Mouse (Mus musculus) limb, embryonic 13.5 days (tissue): ENCODE results near the gene Dip2a. TPM values are rescaled to one million over a fixed set of nuclear protein-coding genes. Genes with fewer than 3 reads are reported as not detected.

Source experiments
- ATAC-seq: fragments of 200-750 bp; cut with Nextera tagmentation; 2 replicates; pipeline ENCODE4 v1.8.0; 2017; ENCODE audit warnings: low read depth, moderate number of reproducible peaks, moderate TSS enrichment; ENCODE audit not compliant: low FRiP score
- H3K27ac ChIP-seq: fragments of 300-500 bp; sonication (generic); 2 replicates; pipeline ENCODE4 v1.5.1; 2015; ENCODE audit warnings: inconsistent platforms, mild to moderate bottlenecking, moderate library complexity
- H3K27me3 ChIP-seq: fragments of 300-500 bp; sonication (generic); 2 replicates; pipeline ENCODE4 v1.6.1; 2015; ENCODE audit warnings: mild to moderate bottlenecking, inconsistent platforms
- H3K36me3 ChIP-seq: fragments of 300-500 bp; sonication (generic); 2 replicates; pipeline ENCODE4 v1.6.1; 2015; ENCODE audit warnings: inconsistent platforms, mild to moderate bottlenecking, moderate library complexity
- H3K4me1 ChIP-seq: fragments of 300-500 bp; sonication (generic); 2 replicates; pipeline ENCODE4 v1.6.1; 2015; ENCODE audit warnings: inconsistent platforms
- H3K4me2 ChIP-seq: fragments of 300-500 bp; sonication (generic); replicated peaks from 2 replicates; pipeline ENCODE4 v1.6.1; 2015; ENCODE audit warnings: inconsistent platforms, mild to moderate bottlenecking, moderate library complexity
- H3K4me3 ChIP-seq: fragments of 300-500 bp; sonication (generic); 2 replicates; pipeline ENCODE4 v1.5.1; 2015; ENCODE audit warnings: moderate library complexity, mild to moderate bottlenecking, inconsistent platforms
- H3K9ac ChIP-seq: fragments of 300-500 bp; sonication (generic); 2 replicates; pipeline ENCODE4 v1.6.1; 2015; ENCODE audit warnings: mild to moderate bottlenecking, inconsistent platforms
- H3K9me3 ChIP-seq: fragments of 300-500 bp; sonication (generic); 2 replicates; pipeline ENCODE4 v1.6.1; 2016; ENCODE audit warnings: inconsistent platforms
- WGBS: fragments of 180-500 bp; shearing (Covaris S2); methylation state at CpG from one replicate; pipeline ENCODE4 v1.1.7; 2015; 5-methylcytosine and 5-hydroxymethylcytosine counted together
- polyA plus RNA-seq: library from polyadenylated mRNA; unstranded; fragments of >200 nt; fragmentation: Nextera tagmentation; extraction: Ambion mirVana; gene quantifications from 2 replicates; pipeline ENCODE4 v1.2.1, GENCODE M21; 2015

The Dip2a gene
- polyA plus RNA-seq: 11.9 and 14.4 TPM in 2 replicates

GRCm38 (mm10) chr10:76344711-76345539, at the start of gene Dip2a:
Gene Dip2a, minus strand, starts transcription at chr10:76345291.
- H3K9me3 ChIP-seq: no peaks in the 10 kb centered on the region
- peak; percentile 94 for ATAC-seq
- H3K36me3 ChIP-seq: peaks cover 12% of the 10 kb centered on the region
- peaks cover 26% of the 10 kb centered on the region for H3K4me1 ChIP-seq
- WGBS: under 1% methylated on average over 92 of the region's 94 CpGs
- peak within 1 kb of the TSS; percentile 76 for H3K4me3 ChIP-seq
- H3K9ac ChIP-seq: peak within 1 kb of the TSS; percentile 87
- peak within 1 kb of the TSS; percentile 80 for H3K4me2 ChIP-seq
- no peaks in the 10 kb centered on the region for H3K27me3 ChIP-seq
- peak within 1 kb of the TSS; percentile 86 for H3K27ac ChIP-seq

GRCm38 (mm10) chr10:76392596-76392995, 47.5 kb upstream of the Dip2a start:
- 89% methylated on average over 12 of the region's 12 CpGs for WGBS
- Histone ChIP-seq H3K9ac (no peak overlapping the region), H3K4me1 (no peaks in the 10 kb centered on the region), H3K27ac (no peak overlapping the region), H3K36me3 (peaks cover 69% of the 10 kb centered on the region), H3K4me2 (no peak overlapping the region), H3K27me3 (no peaks in the 10 kb centered on the region), H3K9me3 (no peaks in the 10 kb centered on the region), H3K4me3 (no peak overlapping the region)
- ATAC-seq: no peak

GRCm38 (mm10) chr10:76391786-76392185, 46.7 kb upstream of the Dip2a start:
- Histone ChIP-seq H3K4me1 (no peaks in the 10 kb centered on the region), H3K36me3 (peaks cover 67% of the 10 kb centered on the region), H3K9me3 (no peaks in the 10 kb centered on the region), H3K27ac (no peak overlapping the region), H3K4me2 (no peak overlapping the region), H3K4me3 (no peak overlapping the region), H3K9ac (no peak overlapping the region), H3K27me3 (no peaks in the 10 kb centered on the region)
- ATAC-seq: no peak
- WGBS: 75% methylated on average over 9 of the region's 9 CpGs

GRCm38 (mm10) chr10:76391166-76391565, 46.1 kb upstream of the Dip2a start:
- Histone ChIP-seq H3K27me3 (no peaks in the 10 kb centered on the region), H3K9me3 (no peaks in the 10 kb centered on the region), H3K27ac (no peak overlapping the region), H3K9ac (no peak overlapping the region), H3K4me2 (no peak overlapping the region), H3K36me3 (peaks cover 68% of the 10 kb centered on the region), H3K4me1 (no peaks in the 10 kb centered on the region), H3K4me3 (no peak overlapping the region)
- WGBS: 96% methylated on average over 9 of the region's 9 CpGs
- no peak for ATAC-seq

- Histone ChIP-seq H3K36me3 (peaks cover 81% of the 10 kb centered on the region), H3K27me3 (no peaks in the 10 kb centered on the region), H3K4me1 (no peaks in the 10 kb centered on the region), H3K9me3 (no peaks in the 10 kb centered on the region), H3K9ac (no peak overlapping the region), H3K4me2 (no peak overlapping the region), H3K4me3 (no peak overlapping the region), H3K27ac (no peak overlapping the region)
- 94% methylated on average over 18 of the region's 18 CpGs for WGBS
- ATAC-seq: no peak
Observed at GRCm38 (mm10) chr10:76374981-76375380, 29.9 kb upstream of the Dip2a start.

- H3K4me1 ChIP-seq: no peaks in the 10 kb centered on the region
- no peak overlapping the region for H3K4me2 ChIP-seq
- H3K9me3 ChIP-seq: no peaks in the 10 kb centered on the region
- H3K27me3 ChIP-seq: no peaks in the 10 kb centered on the region
- no peak overlapping the region for H3K4me3 ChIP-seq
- no peak overlapping the region for H3K9ac ChIP-seq
- no peak for ATAC-seq
- no peak overlapping the region for H3K27ac ChIP-seq
- 68% methylated on average over 3 of the region's 3 CpGs for WGBS
- peaks cover 80% of the 10 kb centered on the region for H3K36me3 ChIP-seq
Observed at GRCm38 (mm10) chr10:76371736-76372135, 26.6 kb upstream of the Dip2a start.

- Histone ChIP-seq H3K36me3 (peaks cover 75% of the 10 kb centered on the region), H3K4me1 (no peaks in the 10 kb centered on the region), H3K9ac (no peak overlapping the region), H3K27ac (no peak overlapping the region), H3K9me3 (no peaks in the 10 kb centered on the region), H3K4me2 (no peak overlapping the region), H3K27me3 (no peaks in the 10 kb centered on the region), H3K4me3 (no peak overlapping the region)
- ATAC-seq: no peak
- WGBS: 90% methylated on average over 13 of the region's 13 CpGs
Observed at GRCm38 (mm10) chr10:76368766-76369165, 23.7 kb upstream of the Dip2a start.

- no peaks in the 10 kb centered on the region for H3K27me3 ChIP-seq
- peak; percentile 67 for ATAC-seq
- H3K36me3 ChIP-seq: peaks cover 36% of the 10 kb centered on the region
- no peaks in the 10 kb centered on the region for H3K9me3 ChIP-seq
- no peak overlapping the region for H3K4me2 ChIP-seq
- H3K4me3 ChIP-seq: no peak overlapping the region
- H3K9ac ChIP-seq: no peak overlapping the region
- peak overlapping the region; percentile 58; the same call in 1 of the 2 replicates for H3K27ac ChIP-seq
- WGBS: 39% methylated on average over 3 of the region's 3 CpGs
- peaks cover 9% of the 10 kb centered on the region for H3K4me1 ChIP-seq
Observed at GRCm38 (mm10) chr10:76363233-76363632, 18.1 kb upstream of the Dip2a start.

GRCm38 (mm10) chr10:76358468-76358867, 13.4 kb upstream of the Dip2a start:
- no peak overlapping the region for H3K27ac ChIP-seq
- H3K4me3 ChIP-seq: no peak overlapping the region
- H3K4me1 ChIP-seq: peaks cover 9% of the 10 kb centered on the region
- no peaks in the 10 kb centered on the region for H3K27me3 ChIP-seq
- peaks cover 49% of the 10 kb centered on the region for H3K36me3 ChIP-seq
- H3K9me3 ChIP-seq: no peaks in the 10 kb centered on the region
- 80% methylated on average over 5 of the region's 5 CpGs for WGBS
- ATAC-seq: no peak
- no peak overlapping the region for H3K4me2 ChIP-seq
- no peak overlapping the region for H3K9ac ChIP-seq

GRCm38 (mm10) chr10:76357286-76357875, 12.3 kb upstream of the Dip2a start:
- Histone ChIP-seq H3K4me3 (no peak overlapping the region), H3K27me3 (no peaks in the 10 kb centered on the region), H3K36me3 (peaks cover 57% of the 10 kb centered on the region), H3K27ac (no peak overlapping the region), H3K4me2 (no peak overlapping the region), H3K9ac (no peak overlapping the region), H3K4me1 (peaks cover under 1% of the 10 kb centered on the region), H3K9me3 (no peaks in the 10 kb centered on the region)
- WGBS: 85% methylated on average over 8 of the region's 8 CpGs
- no peak for ATAC-seq

GRCm38 (mm10) chr10:76354974-76355373, 9.9 kb upstream of the Dip2a start:
- ATAC-seq: no peak
- no peaks in the 10 kb centered on the region for H3K27me3 ChIP-seq
- H3K27ac ChIP-seq: no peak overlapping the region
- no peak overlapping the region for H3K9ac ChIP-seq
- H3K4me1 ChIP-seq: no peaks in the 10 kb centered on the region
- H3K4me3 ChIP-seq: no peak overlapping the region
- no peak overlapping the region for H3K4me2 ChIP-seq
- 92% methylated on average over 12 of the region's 12 CpGs for WGBS
- peaks cover 78% of the 10 kb centered on the region for H3K36me3 ChIP-seq
- no peaks in the 10 kb centered on the region for H3K9me3 ChIP-seq

GRCm38 (mm10) chr10:76353986-76354385, 8.9 kb upstream of the Dip2a start:
- H3K9ac ChIP-seq: no peak overlapping the region
- ATAC-seq: no peak
- no peaks in the 10 kb centered on the region for H3K27me3 ChIP-seq
- no peak overlapping the region for H3K4me3 ChIP-seq
- no peaks in the 10 kb centered on the region for H3K4me1 ChIP-seq
- no peak overlapping the region for H3K27ac ChIP-seq
- peaks cover 86% of the 10 kb centered on the region for H3K36me3 ChIP-seq
- WGBS: 97% methylated on average over 12 of the region's 12 CpGs
- no peak overlapping the region for H3K4me2 ChIP-seq
- H3K9me3 ChIP-seq: no peaks in the 10 kb centered on the region
